In genomic region chr5:122284183-122285028, GRCm38 (mm10) we compare ENCODE assay signal across 8 mouse cellular contexts. TPM values are rescaled to one million over a fixed set of nuclear protein-coding genes. Genes with fewer than 3 reads are reported as not detected.
DNase-seq lines count a peak whose midpoint lies in the region; ATAC-seq lines count a peak whose summit lies in the region.

Gene Pptc7, plus strand, starts transcription at chr5:122284365.

- peak; percentile 89 to 95 for DNase-seq in adrenal gland, adult (ENCODE audit: inconsistent age in 2 of 2, low spot score in 1 of 2)
- DNase-seq in embryo, embryonic 10.5 days (ENCODE audit: low spot score) = peak; percentile 96
- peak; percentile 93 for DNase-seq in gastrocnemius, postnatal 25 days
- DNase-seq in intestine, embryonic 14.5 days (ENCODE audit: low spot score) = peak; percentile 94
- DNase-seq in left cerebral cortex, postnatal 14 days (ENCODE audit: low spot score in 2 of 2) = peak; percentile 92
- DNase-seq in mesoderm, embryonic 11.5 days (ENCODE audit: low read depth, low spot score) = peak; percentile 90
- DNase-seq in right cerebral cortex, postnatal 36 days (ENCODE audit: low spot score in 2 of 2) = peak; percentile 86 to 88
- DNase-seq in yolk sac, embryonic 10.5 days (ENCODE audit: low spot score) = peak; percentile 93

- H3K4me1 ChIP-seq in intestine, embryonic 14.5 days (replicated peaks; ENCODE audit: control insufficient read depth, insufficient read depth, low read length) = peaks cover 20% of the 10 kb centered on the region

- H3K9ac ChIP-seq in intestine, embryonic 14.5 days (ENCODE audit: low read length) = peak within 1 kb of the TSS; percentile 81

- peak within 1 kb of the TSS; percentile 47; the same call in 1 of the 2 replicates for H3K27ac ChIP-seq in intestine, embryonic 14.5 days (ENCODE audit: low read depth)

- ATAC-seq in intestine, embryonic 14.5 days (replicated peaks; ENCODE audit: low FRiP score, low TSS enrichment, low read depth) = peak; percentile 88

- intact Hi-C loops in left cerebral cortex, postnatal 14 days (cut with DNase I) = no loop called here

- H3K9me3 ChIP-seq in intestine, embryonic 14.5 days (ENCODE audit: control insufficient read depth, low read length) = no peaks in the 10 kb centered on the region

- peak within 1 kb of the TSS; percentile 91 for H3K4me3 ChIP-seq in intestine, embryonic 14.5 days (ENCODE audit: low read depth, low read length)

- H3K27me3 ChIP-seq in intestine, embryonic 14.5 days (replicated peaks; ENCODE audit: control insufficient read depth, insufficient read depth, low read length) = no peaks in the 10 kb centered on the region

- no peaks in the 10 kb centered on the region for H3K36me3 ChIP-seq in intestine, embryonic 14.5 days (ENCODE audit: control insufficient read depth, insufficient read depth, low read length)

- WGBS in intestine, embryonic 14.5 days = under 1% methylated on average over 73 of the region's 114 CpGs

- peak within 1 kb of the TSS; percentile 98 for H3K4me2 ChIP-seq in intestine, embryonic 14.5 days (ENCODE audit: low read length)

RNA-seq across cellular contexts. Expression of gene Pptc7, which starts in this region (rescaled TPM):
- total RNA-seq in gastrocnemius, postnatal 25 days (2021) = 10 to 100 TPM; 78.9 to 87.0 TPM
- 10.2 and 10.8 TPM in 2 replicates for polyA plus RNA-seq in intestine, embryonic 14.5 days (2014; fragmentation: Nextera tagmentation; extraction: Ambion mirVana)
- total RNA-seq in left cerebral cortex, postnatal 14 days (2021) = 10 to 100 TPM; 30.4 to 31.9 TPM

Comparison
In these comparisons a context has a peak if more than half of its experiments do, and no peak if none do; other contexts are left out.
1. Peak in every context shown above with its lines: DNase-seq, ATAC-seq, H3K4me3 ChIP-seq and H3K27ac ChIP-seq.